Mouse (Mus musculus) myocyte (in vitro differentiated cells): ENCODE data around the gene Fetub. TPM values are rescaled to one million over a fixed set of nuclear protein-coding genes. Genes with fewer than 3 reads are reported as not detected.
"Not testable (repeated sequence)": the region's sequence is repeated elsewhere in the genome, so short reads cannot be mapped to it uniquely, and the experiment has no call there.

ENCODE experiments used
- H3K27me3 ChIP-seq: one replicate; pipeline ENCODE4 v1.6.1; 2011; ENCODE audit not compliant: control insufficient read depth, insufficient read depth, insufficient read length
- H3K36me3 ChIP-seq: one replicate; pipeline ENCODE4 v1.6.1; 2011; ENCODE audit not compliant: control insufficient read depth, insufficient read depth
- H3K4me2 ChIP-seq: one replicate; pipeline ENCODE4 v1.6.1; 2011; ENCODE audit warnings: low read depth, control low read depth
- H3K4me3 ChIP-seq: one replicate; pipeline ENCODE4 v1.5.1; 2011; ENCODE audit warnings: mild to moderate bottlenecking, control low read depth, moderate library complexity
- H3K79me2 ChIP-seq: one replicate; pipeline ENCODE4 v1.6.1; 2011; ENCODE audit not compliant: control insufficient read depth, insufficient read depth
- H3ac ChIP-seq: one replicate; pipeline ENCODE4 v1.6.1; 2011; ENCODE audit not compliant: control insufficient read depth, insufficient read length
- CEBPB ChIP-seq: IDR thresholded peaks from 2 replicates; pipeline ENCODE4 v1.6.1; 2011; ENCODE audit warnings: mild to moderate bottlenecking, moderate library complexity; ENCODE audit not compliant: poor library complexity, insufficient read depth, severe bottlenecking
- E2F4 ChIP-seq: IDR thresholded peaks from one replicate; pipeline ENCODE4 v1.6.1; 2011; ENCODE audit warnings: mild to moderate bottlenecking, control low read depth, moderate library complexity; ENCODE audit not compliant: insufficient read depth
- MAX ChIP-seq: IDR thresholded peaks from one replicate; pipeline ENCODE4 v1.6.1; 2011; ENCODE audit warnings: low read depth, mild to moderate bottlenecking, control low read depth
- MYOD1 ChIP-seq, 3 experiments: IDR thresholded peaks; one replicate each; pipeline ENCODE4 v1.6.1; 2011; ENCODE audit warnings: control low read depth in 2 of 3, low read depth in 2 of 3, mild to moderate bottlenecking in 2 of 3, moderate library complexity in 1 of 3; ENCODE audit not compliant: insufficient read length in 2 of 3, control insufficient read depth in 1 of 3
- MYOG ChIP-seq, 3 experiments: IDR thresholded peaks; one replicate each; pipeline ENCODE4 v1.6.1; 2011; ENCODE audit warnings: control low read depth in 2 of 3, low read depth in 2 of 3, mild to moderate bottlenecking in 2 of 3; ENCODE audit not compliant: insufficient read length in 2 of 3, control insufficient read depth in 1 of 3, insufficient read depth in 1 of 3
- POLR2A ChIP-seq: IDR thresholded peaks from one replicate; pipeline ENCODE4 v1.6.1; 2011; ENCODE audit warnings: low read depth, mild to moderate bottlenecking, control low read depth, moderate library complexity; ENCODE audit not compliant: insufficient read length
- POLR2AphosphoS2 ChIP-seq: IDR thresholded peaks from one replicate; pipeline ENCODE4 v1.6.1; 2011; ENCODE audit warnings: low read depth, control low read depth; ENCODE audit not compliant: insufficient read length
- REST ChIP-seq: IDR thresholded peaks from one replicate; pipeline ENCODE4 v1.6.1; 2011; ENCODE audit warnings: mild to moderate bottlenecking, control low read depth, moderate library complexity; ENCODE audit not compliant: insufficient read depth, insufficient read length
- SRF ChIP-seq: IDR thresholded peaks from one replicate; pipeline ENCODE4 v1.6.1; 2011; ENCODE audit warnings: low read depth; ENCODE audit not compliant: control insufficient read depth, insufficient read length
- TCF12 ChIP-seq: IDR thresholded peaks from one replicate; pipeline ENCODE4 v1.6.1; 2011; ENCODE audit warnings: mild to moderate bottlenecking, control low read depth; ENCODE audit not compliant: poor library complexity, insufficient read depth, severe bottlenecking
- TCF3 ChIP-seq: IDR thresholded peaks from one replicate; pipeline ENCODE4 v1.6.1; 2011; ENCODE audit warnings: low read depth, control low read depth; ENCODE audit not compliant: insufficient read length
- USF1 ChIP-seq: IDR thresholded peaks from one replicate; pipeline ENCODE4 v1.6.1; 2011; ENCODE audit warnings: low read depth, mild to moderate bottlenecking, control low read depth, moderate library complexity
- polyA plus RNA-seq: library from polyadenylated mRNA; unstranded; fragments of >200 nt; fragmentation: generic; extraction: Trizol; gene quantifications from one replicate; pipeline ENCODE4 v1.2.1, GENCODE M21; 2012; ENCODE audit warnings: missing spikeins

Fetub gene
- polyA plus RNA-seq, 1 experiment = 1.7 TPM

GRCm38 (mm10) chr16:22931431-22932200 is 13.5 kb downstream of the Fetub start:
- Histone ChIP-seq H3K4me2 (no peak overlapping the region), H3ac (no peak overlapping the region), H3K36me3 (no peaks in the 10 kb centered on the region), H3K79me2 (no peaks in the 10 kb centered on the region), H3K27me3 (no peaks in the 10 kb centered on the region), H3K4me3 (no peak overlapping the region)
- no peak for TF ChIP-seq USF1
- TF ChIP-seq POLR2A = no peak
- no peak for TF ChIP-seq MYOG (IDR thresholded peaks at IDR 0.05; ENCODE audit: control insufficient read depth in 1 of 3, insufficient read depth in 1 of 3, insufficient read length in 2 of 3, low read depth in 2 of 3)
- no peak for TF ChIP-seq E2F4
- TF ChIP-seq SRF = no peak

DNA sequence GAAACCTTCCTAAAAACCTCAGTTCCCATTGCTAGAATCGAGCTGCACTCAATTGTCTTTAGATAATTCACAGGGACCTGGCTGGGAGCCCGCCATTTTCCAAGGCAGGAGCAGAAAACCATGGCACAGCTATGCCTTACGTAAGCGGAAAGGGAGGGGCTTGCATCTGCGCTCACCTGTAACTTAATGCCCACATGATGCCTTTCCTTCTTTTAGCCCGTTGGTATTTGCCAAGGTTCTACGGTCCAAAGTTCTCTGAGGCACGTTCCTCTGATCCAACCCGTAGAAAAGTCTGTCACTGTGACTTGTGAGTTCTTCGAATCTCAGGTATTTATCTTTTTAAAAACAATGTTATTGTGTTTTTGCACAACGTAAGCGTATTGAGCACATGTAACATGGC is 19.5 kb downstream of the Fetub start:
- H3K79me2 ChIP-seq = no peaks in the 10 kb centered on the region
- H3ac ChIP-seq = no peak overlapping the region
- no peaks in the 10 kb centered on the region for H3K27me3 ChIP-seq
- no peak overlapping the region for H3K4me2 ChIP-seq
- TF ChIP-seq POLR2A (no peak), TCF3 (no peak), SRF (no peak), MYOD1 (IDR thresholded peaks at IDR 0.05; ENCODE audit: control insufficient read depth in 1 of 3, insufficient read length in 2 of 3, low read depth in 2 of 3) (no peak), E2F4 (no peak), MAX (no peak), MYOG (IDR thresholded peaks at IDR 0.05; ENCODE audit: control insufficient read depth in 1 of 3, insufficient read depth in 1 of 3, insufficient read length in 2 of 3, low read depth in 2 of 3) (no peak), REST (no peak), TCF12 (no peak), POLR2AphosphoS2 (no peak), USF1 (no peak), CEBPB (no peak)
- H3K4me3 ChIP-seq = no peak overlapping the region
- H3K36me3 ChIP-seq = no peaks in the 10 kb centered on the region

DNA sequence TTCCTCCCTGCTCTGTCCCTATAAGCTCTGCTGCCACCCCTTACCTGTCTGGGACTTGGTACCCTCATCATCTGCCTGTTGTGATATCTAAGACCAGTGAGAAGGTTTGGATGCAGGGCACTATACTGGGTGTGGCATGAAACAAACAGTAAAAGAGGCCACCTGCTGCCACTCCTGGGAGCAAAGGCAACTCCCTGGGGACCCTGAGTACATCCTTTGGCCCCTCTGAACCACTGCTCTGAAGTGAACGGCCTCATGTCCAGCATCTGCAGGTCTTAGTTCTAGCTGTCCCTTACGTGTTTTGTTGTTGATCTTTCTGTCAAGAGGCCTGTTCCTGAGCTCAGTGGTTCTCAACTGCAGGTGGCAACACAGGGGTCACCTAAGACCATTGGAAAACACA is 20.4 kb downstream of the Fetub start:
- no peak overlapping the region for H3K4me2 ChIP-seq
- no peak overlapping the region for H3K4me3 ChIP-seq
- H3K36me3 ChIP-seq = no peaks in the 10 kb centered on the region
- H3K79me2 ChIP-seq = no peaks in the 10 kb centered on the region
- no peak overlapping the region for H3ac ChIP-seq
- H3K27me3 ChIP-seq = no peaks in the 10 kb centered on the region
- TF ChIP-seq MAX (no peak), REST (no peak), POLR2A (no peak), USF1 (no peak), POLR2AphosphoS2 (no peak), TCF12 (no peak), MYOG (IDR thresholded peaks at IDR 0.05; ENCODE audit: control insufficient read depth in 1 of 3, insufficient read depth in 1 of 3, insufficient read length in 2 of 3, low read depth in 2 of 3) (no peak), TCF3 (no peak), SRF (no peak), MYOD1 (IDR thresholded peaks at IDR 0.05; ENCODE audit: control insufficient read depth in 1 of 3, insufficient read length in 2 of 3, low read depth in 2 of 3) (no peak), CEBPB (no peak), E2F4 (no peak)

DNA sequence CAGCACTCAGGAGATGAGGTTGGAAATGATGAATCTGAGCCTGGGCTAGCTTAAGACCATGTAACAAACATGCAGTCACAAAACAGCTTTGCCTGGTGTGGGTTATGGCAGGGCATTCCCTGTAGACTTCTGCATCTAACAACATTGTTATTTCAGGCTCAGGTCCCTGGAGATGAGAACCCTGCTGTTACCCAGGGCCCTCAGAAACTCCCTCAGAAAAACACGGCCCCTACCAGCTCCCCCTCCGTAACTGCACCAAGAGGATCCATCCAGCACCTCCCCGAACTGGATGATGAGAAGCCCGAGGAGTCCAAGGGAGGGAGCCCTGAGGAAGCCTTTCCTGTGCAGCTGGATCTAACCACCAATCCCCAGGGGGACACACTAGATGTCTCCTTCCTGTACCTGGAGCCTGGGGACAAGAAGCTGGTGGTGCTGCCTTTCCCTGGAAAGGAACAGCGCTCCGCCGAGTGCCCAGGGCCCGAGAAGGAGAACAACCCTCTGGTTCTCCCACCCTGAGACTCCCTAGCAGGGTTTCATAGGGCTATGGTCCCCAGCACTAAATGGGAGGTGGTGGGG is 21.1 kb downstream of the Fetub start:
- H3K27me3 ChIP-seq = no peaks in the 10 kb centered on the region
- H3K4me2 ChIP-seq = no peak overlapping the region
- no peaks in the 10 kb centered on the region for H3K36me3 ChIP-seq
- H3K4me3 ChIP-seq = no peak overlapping the region
- H3ac ChIP-seq = no peak overlapping the region
- TF ChIP-seq USF1 = no peak
- no peak for TF ChIP-seq MYOD1 (IDR thresholded peaks at IDR 0.05; ENCODE audit: control insufficient read depth in 1 of 3, insufficient read length in 2 of 3, low read depth in 2 of 3)
- TF ChIP-seq POLR2A = no peak
- no peak for TF ChIP-seq TCF12
- no peak for TF ChIP-seq MAX
- no peak for TF ChIP-seq TCF3
- TF ChIP-seq POLR2AphosphoS2 = no peak
- TF ChIP-seq MYOG (IDR thresholded peaks at IDR 0.05; ENCODE audit: control insufficient read depth in 1 of 3, insufficient read depth in 1 of 3, insufficient read length in 2 of 3, low read depth in 2 of 3) = no peak
- TF ChIP-seq REST = no peak
- no peak for TF ChIP-seq SRF
- TF ChIP-seq E2F4 = no peak
- no peak for TF ChIP-seq CEBPB
- H3K79me2 ChIP-seq = no peaks in the 10 kb centered on the region

DNA sequence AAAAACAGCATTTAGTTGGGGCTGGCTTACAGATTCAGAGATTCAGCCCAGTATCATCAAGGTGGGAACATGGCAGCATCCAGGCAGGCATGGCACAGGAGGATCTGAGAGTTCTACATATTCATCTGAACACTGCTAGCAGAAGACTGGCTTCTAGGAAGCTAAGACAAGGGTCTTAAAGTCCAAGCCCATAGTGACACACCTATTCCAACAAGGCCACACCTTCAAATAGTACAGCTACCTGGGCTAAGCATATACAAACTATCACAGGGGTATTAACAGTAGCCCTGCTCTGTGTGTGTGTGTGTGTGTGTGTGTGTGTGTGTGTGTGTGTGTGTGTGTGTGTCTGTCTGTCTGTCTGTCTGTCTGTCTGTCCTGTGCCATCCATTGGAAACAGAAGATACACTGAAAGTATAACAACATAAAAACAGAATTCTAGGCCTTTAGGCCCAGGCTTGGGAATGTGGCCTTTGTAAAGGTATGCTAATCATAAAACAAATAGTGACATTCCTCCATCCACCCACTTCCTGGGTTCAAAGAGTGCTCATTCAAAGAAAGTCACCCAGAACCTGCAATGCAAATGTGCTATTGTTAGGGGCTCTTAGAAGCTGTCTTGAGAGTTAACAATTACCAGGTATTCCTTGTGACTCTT is 23.8 kb downstream of the Fetub start:
- H3ac ChIP-seq, H3K27me3 ChIP-seq, H3K4me2 ChIP-seq, H3K79me2 ChIP-seq, H3K4me3 ChIP-seq, H3K36me3 ChIP-seq: not testable (repeated sequence)
